8 mouse cellular contexts compared by ENCODE assay signal in the genomic region with DNA sequence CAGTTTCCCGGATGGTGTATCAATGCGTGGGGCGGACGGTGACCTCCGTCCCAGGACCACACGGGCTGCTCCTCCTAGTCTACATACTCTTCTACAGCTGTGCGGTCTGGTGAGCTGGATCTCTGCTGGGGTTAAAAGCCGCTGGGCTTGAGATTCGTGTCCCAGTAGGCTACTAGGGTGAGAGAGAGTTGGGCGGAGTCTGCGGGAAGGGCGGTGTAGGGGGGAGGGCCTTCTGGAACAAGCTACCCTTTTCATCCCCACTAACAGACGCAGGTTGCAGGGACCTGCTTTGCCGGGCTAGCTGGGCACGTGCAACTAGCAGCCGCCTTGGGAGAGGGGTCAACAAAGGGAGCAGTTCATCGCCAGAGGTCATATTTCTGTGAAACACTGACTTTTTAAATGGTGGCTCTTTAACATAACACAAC. TPM values are rescaled to one million over a fixed set of nuclear protein-coding genes. Genes with fewer than 3 reads are reported as not detected.
DNase-seq lines count a peak whose midpoint lies in the region; ATAC-seq lines count a peak whose summit lies in the region.

Gene Srms (minus strand): TSS at position 165 of the 425 bp plus-strand sequence.

- H3K27ac ChIP-seq in hindbrain, embryonic 14.5 days: no peak within 1 kb of the TSS
- H3K27ac ChIP-seq in limb, embryonic 15.5 days: no peak within 1 kb of the TSS
- no peak within 1 kb of the TSS for H3K27ac ChIP-seq in midbrain, embryonic 13.5 days

- under 1% methylated on average over 17 of the region's 17 CpGs for WGBS in hindbrain, embryonic 14.5 days
- 3% methylated on average over 17 of the region's 17 CpGs for WGBS in limb, embryonic 15.5 days
- WGBS in midbrain, embryonic 13.5 days: under 1% methylated on average over 17 of the region's 17 CpGs

- DNase-seq in adrenal gland, adult 2 months: peak; percentile 71
- DNase-seq in adrenal gland, adult 8-10 months: no peak
- no peak for DNase-seq in hindbrain, embryonic 14.5 days (ENCODE audit: low spot score)
- DNase-seq in yolk sac, embryonic 10.5 days (ENCODE audit: low spot score): peak; percentile 69
- no peak for DNase-seq in layer of hippocampus, adult 11-12 months (ENCODE audit: low spot score)

- peaks cover 11% of the 10 kb centered on the region for H3K4me1 ChIP-seq in hindbrain, embryonic 14.5 days (replicated peaks; ENCODE audit: control insufficient read depth, insufficient read depth, low read length)
- H3K4me1 ChIP-seq in limb, embryonic 15.5 days: peaks cover 14% of the 10 kb centered on the region
- H3K4me1 ChIP-seq in midbrain, embryonic 13.5 days (replicated peaks): peaks cover 12% of the 10 kb centered on the region

- peak within 1 kb of the TSS; percentile 48 for H3K4me2 ChIP-seq in hindbrain, embryonic 14.5 days (replicated peaks)
- peak within 1 kb of the TSS; percentile 40 for H3K4me2 ChIP-seq in limb, embryonic 15.5 days
- peak within 1 kb of the TSS; percentile 47 for H3K4me2 ChIP-seq in midbrain, embryonic 13.5 days (replicated peaks)

- ATAC-seq in erythroid progenitor cell, adult 5-6 weeks (replicated peaks; ENCODE audit: low FRiP score, poor library complexity, severe bottlenecking): peak; percentile 76
- ATAC-seq in hindbrain, embryonic 14.5 days (ENCODE audit: low FRiP score): no peak
- no peak for ATAC-seq in limb, embryonic 15.5 days (ENCODE audit: insufficient number of reproducible peaks, low FRiP score, low TSS enrichment, low read depth)
- ATAC-seq in midbrain, embryonic 13.5 days: no peak

- no peaks in the 10 kb centered on the region for H3K9me3 ChIP-seq in hindbrain, embryonic 14.5 days (ENCODE audit: control insufficient read depth, low read length)
- no peaks in the 10 kb centered on the region for H3K9me3 ChIP-seq in limb, embryonic 15.5 days
- no peaks in the 10 kb centered on the region for H3K9me3 ChIP-seq in midbrain, embryonic 13.5 days

- H3K9ac ChIP-seq in hindbrain, embryonic 14.5 days: peak within 1 kb of the TSS; percentile 24; the same call in 1 of the 2 replicates
- H3K9ac ChIP-seq in limb, embryonic 15.5 days: no peak within 1 kb of the TSS
- H3K9ac ChIP-seq in midbrain, embryonic 13.5 days (replicated peaks): no peak within 1 kb of the TSS; the same call in 1 of the 2 replicates

- H3K4me3 ChIP-seq in hindbrain, embryonic 14.5 days (replicated peaks; ENCODE audit: low read length): peak within 1 kb of the TSS; percentile 17
- peak within 1 kb of the TSS; percentile 25 for H3K4me3 ChIP-seq in limb, embryonic 15.5 days
- H3K4me3 ChIP-seq in midbrain, embryonic 13.5 days (replicated peaks): peak within 1 kb of the TSS; percentile 30

- H3K36me3 ChIP-seq in hindbrain, embryonic 14.5 days (replicated peaks; ENCODE audit: control insufficient read depth, insufficient read depth): no peaks in the 10 kb centered on the region
- no peaks in the 10 kb centered on the region for H3K36me3 ChIP-seq in limb, embryonic 15.5 days
- no peaks in the 10 kb centered on the region for H3K36me3 ChIP-seq in midbrain, embryonic 13.5 days

- H3K27me3 ChIP-seq in hindbrain, embryonic 14.5 days (ENCODE audit: control insufficient read depth, insufficient read depth, low read length): peaks cover 37% of the 10 kb centered on the region
- H3K27me3 ChIP-seq in limb, embryonic 15.5 days: peaks cover 39% of the 10 kb centered on the region
- H3K27me3 ChIP-seq in midbrain, embryonic 13.5 days: peaks cover 52% of the 10 kb centered on the region

RNA-seq across cellular contexts. Expression of gene Srms, which starts in this region (rescaled TPM):
- total RNA-seq in adrenal gland, adult 2 months (2021): 1 to 10 TPM in 1 of 2 experiments, under 1 TPM in 1; 0.66 to 1.3 TPM
- polyA plus RNA-seq in adrenal gland, adult 2 months (2012; rRNA removed): 1.1 and 1.4 TPM in 2 replicates
- 1 to 10 TPM in 1 of 4 experiments, under 1 TPM in 3; 0.42 to 1.0 (median 0.67) TPM for total RNA-seq in adrenal gland, adult 8-10 months (2022)
- total RNA-seq in erythroid progenitor cell, adult 5-6 weeks (2015; ENCODE audit: low replicate concordance): not detected in 2 replicates
- total RNA-seq in erythroid progenitor cell, adult 5-6 weeks (2017; ENCODE audit: low replicate concordance): 0.77 TPM in 1 of 2 replicates, not detected in the other
- 0.29 and 0.48 TPM in 2 replicates for polyA plus RNA-seq in hindbrain, embryonic 14.5 days (2014; fragmentation: Nextera tagmentation; extraction: Ambion mirVana)
- 0.26 and 0.41 TPM in 2 replicates for polyA plus RNA-seq in limb, embryonic 15.5 days (2015; fragmentation: Nextera tagmentation; extraction: Ambion mirVana)
- 0.10 TPM in 1 of 2 replicates, not detected in the other for polyA plus RNA-seq in midbrain, embryonic 13.5 days (2015; fragmentation: Nextera tagmentation; extraction: Ambion mirVana)

Comparison
In these comparisons a context has a peak if more than half of its experiments do, and no peak if none do; other contexts are left out.
1. DNase-seq: peak in adrenal gland, adult 2 months (single experiment) and yolk sac, embryonic 10.5 days (single experiment); none in adrenal gland, adult 8-10 months (single experiment), hindbrain, embryonic 14.5 days (single experiment) and layer of hippocampus, adult 11-12 months (single experiment).
2. Peak in ATAC-seq in erythroid progenitor cell, adult 5-6 weeks; RNA of the gene not detected or under 1 TPM.
3. Peak in every context shown above with its lines, with median percentiles within 50 percentile points of each other: H3K4me2 ChIP-seq and H3K4me3 ChIP-seq.